Mouse (Mus musculus) ES-Bruce4 (cell line): Measurements from ENCODE around the gene Gosr2.

Experiments
- EP300 ChIP-seq: IDR thresholded peaks from 2 replicates; pipeline ENCODE4 v1.6.1; 2011; ENCODE audit warnings: low read depth, low read length; ENCODE audit not compliant: insufficient read depth
- POLR2A ChIP-seq: IDR thresholded peaks from one replicate; pipeline ENCODE4 v1.8.1; 2011; ENCODE audit warnings: low read length; ENCODE audit not compliant: insufficient read depth

DNA sequence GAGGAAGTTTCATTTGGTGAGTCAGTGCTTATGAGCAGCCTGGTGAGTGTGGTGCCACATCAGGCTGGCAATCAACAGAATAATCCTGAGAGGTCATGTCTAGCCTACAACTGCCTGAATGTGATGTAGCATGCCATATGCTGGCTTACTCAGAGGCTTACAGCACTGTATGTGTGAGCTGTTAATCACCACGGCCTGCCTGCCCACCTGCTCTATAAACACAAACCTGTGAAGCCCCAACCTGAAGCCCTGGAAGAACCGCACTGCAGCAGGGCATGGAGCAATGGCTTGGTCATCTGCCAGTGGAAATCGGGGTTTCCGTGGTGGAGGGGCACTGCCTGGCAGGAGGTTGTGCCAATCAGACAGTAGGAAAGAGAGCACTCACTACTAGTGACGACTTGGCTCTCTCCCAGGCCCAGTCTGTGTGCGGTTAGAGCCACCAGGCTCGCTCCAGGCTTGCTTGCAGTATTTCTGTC is 12.4 kb downstream of the Gosr2 start:
- TF ChIP-seq EP300 (no peak), POLR2A (no peak)
